Mouse (Mus musculus): Measurements from ENCODE around the gene Tlcd1. TPM values are rescaled to one million over a fixed set of nuclear protein-coding genes. Genes with fewer than 3 reads are reported as not detected.
"Not testable (repeated sequence)": the region's sequence is repeated elsewhere in the genome, so short reads cannot be mapped to it uniquely, and the experiment has no call there.

The Tlcd1 gene
- total RNA-seq (2021): 10 to 100 TPM; 24.4 to 27.7 TPM
- long read RNA-seq, experiment 1, transcript Tlcd1-204 (4 exons, 1,412 nt): major isoform, 20 of 33 reads
- long read RNA-seq, experiment 1, partial matches to known transcripts: 3 of 33 reads
- long read RNA-seq, experiment 1, other reads (novel, unspliced or antisense): 3 of 33 reads
- long read RNA-seq, experiment 2, transcript Tlcd1-204 (4 exons, 1,412 nt): major isoform, 22 of 26 reads
- long read RNA-seq, experiment 2, partial matches to known transcripts: 0 of 26 reads
- long read RNA-seq, experiment 2, other reads (novel, unspliced or antisense): 3 of 26 reads

DNA sequence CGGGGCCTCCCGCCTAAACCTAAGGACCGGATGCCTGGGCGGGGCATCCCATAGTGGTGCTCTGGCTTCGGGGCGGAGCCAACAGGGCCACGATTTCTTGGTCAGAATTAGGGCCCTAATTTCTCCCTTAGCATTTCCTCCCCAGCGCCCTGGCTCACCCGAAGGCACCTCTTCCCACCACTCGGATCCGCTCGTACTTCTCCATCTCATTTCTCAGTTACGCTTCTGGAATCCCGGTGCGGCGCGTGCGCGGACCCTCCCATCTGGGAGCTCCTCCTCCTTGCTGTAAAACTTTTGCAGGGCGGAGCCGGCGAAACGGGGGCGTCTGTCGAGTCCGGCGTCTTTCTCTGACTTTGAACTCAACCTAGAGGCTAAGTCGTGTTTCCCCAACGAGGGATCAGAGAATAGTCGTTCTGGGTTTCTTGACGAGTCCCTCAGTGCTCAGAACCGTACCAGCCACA is at the start of gene Tlcd1, which contains the start of gene Nek8:
Gene Tlcd1, plus strand, starts transcription at position 310 of the 461 bp plus-strand sequence.
Gene Nek8, minus strand, starts transcription at position 274 of the 461 bp plus-strand sequence.
- TF ChIP-seq CTCF (IDR thresholded peaks at IDR 0.05): no peak
- DNase-seq (ENCODE audit: extremely low spot score in 1 of 2, low spot score in 2 of 2): peak; percentile 76 to 77
- Histone ChIP-seq H3K4me3 (peak within 1 kb of the TSS; percentile 58), H3K27ac (peak within 1 kb of the TSS; percentile 2; the same call in 1 of the 2 replicates)
- intact Hi-C loops (cut with DNase I): loop anchor here (2.0 to 5.0 kb wide), 2 partner anchors 18 to 139 kb away; partner anchors contain the start of gene Flot2

GRCm38 (mm10) chr11:78126739-78127138 is 49.8 kb upstream of the Tlcd1 start:
- no peak for TF ChIP-seq CTCF (IDR thresholded peaks at IDR 0.05)
- no peak for DNase-seq (ENCODE audit: extremely low spot score in 1 of 2, low spot score in 2 of 2)
- Histone ChIP-seq H3K4me3 (no peak overlapping the region), H3K27ac (no peak overlapping the region)
- intact Hi-C loops (cut with DNase I): no loop called here

DNA sequence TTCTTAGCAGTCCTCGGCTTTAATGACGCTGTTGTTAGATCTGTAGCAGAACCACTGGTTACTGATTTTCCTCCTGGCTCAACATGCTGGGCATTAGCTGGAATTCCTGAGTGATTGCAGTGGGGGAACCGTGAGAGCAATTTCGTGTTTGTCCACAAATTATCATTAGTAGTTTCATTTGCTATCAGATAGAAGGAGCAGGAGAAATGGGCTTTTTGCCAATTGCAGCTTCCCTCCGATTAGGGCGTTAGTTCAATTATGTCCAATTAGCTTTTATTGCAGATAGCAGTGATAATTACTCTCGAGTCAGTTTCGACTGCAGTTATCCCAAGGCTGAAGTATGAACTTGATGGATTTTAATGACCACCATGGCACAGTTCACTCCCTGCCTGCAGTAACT is 47.1 kb upstream of the Tlcd1 start:
- H3K4me3 ChIP-seq: no peak overlapping the region
- TF ChIP-seq CTCF (IDR thresholded peaks at IDR 0.05): no peak
- no peak for DNase-seq (ENCODE audit: extremely low spot score in 1 of 2, low spot score in 2 of 2)
- intact Hi-C loops (cut with DNase I): no loop called here
- no peak overlapping the region for H3K27ac ChIP-seq

DNA sequence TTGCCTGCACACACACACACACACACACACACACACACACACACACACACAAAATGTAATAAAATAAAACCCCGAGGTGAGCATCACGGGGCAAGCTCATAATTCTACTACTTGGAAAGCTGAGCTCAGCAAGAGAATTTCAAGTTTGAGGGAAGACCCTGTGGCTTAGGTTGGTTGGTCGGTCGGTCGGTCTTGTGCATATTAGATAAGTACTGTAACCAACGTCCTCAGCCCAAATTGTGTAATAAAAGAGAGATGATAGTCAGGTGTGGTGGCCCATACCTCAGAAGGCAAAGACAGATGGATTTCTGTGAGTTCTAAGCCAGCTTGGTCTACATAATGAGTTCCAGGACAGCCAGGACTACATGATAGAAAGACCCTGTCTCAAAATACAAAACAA is 42.6 kb upstream of the Tlcd1 start:
- Histone ChIP-seq H3K4me3 (no peak overlapping the region), H3K27ac (no peak overlapping the region)
- no peak for DNase-seq (ENCODE audit: extremely low spot score in 1 of 2, low spot score in 2 of 2)
- intact Hi-C loops (cut with DNase I): no loop called here
- no peak for TF ChIP-seq CTCF (IDR thresholded peaks at IDR 0.05)

DNA sequence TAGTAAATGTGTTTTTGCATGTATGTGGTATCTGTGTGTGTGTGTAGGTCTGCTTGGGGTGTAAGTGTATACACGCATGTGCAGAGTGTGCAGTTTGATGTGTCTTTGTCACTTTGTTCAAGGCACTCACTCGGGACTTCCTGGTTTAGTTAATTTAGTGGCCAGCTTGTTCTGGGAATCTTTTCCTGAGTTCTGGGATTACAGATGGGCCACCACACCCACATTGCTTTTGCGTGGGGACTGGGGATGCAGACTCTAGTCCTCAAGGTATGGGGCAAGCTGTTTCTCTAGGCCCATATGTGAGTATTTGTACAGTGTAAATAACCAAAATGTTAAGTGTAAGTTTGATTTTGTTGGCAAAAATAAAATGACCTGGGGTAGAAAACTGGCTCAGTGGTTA is 42.2 kb upstream of the Tlcd1 start:
- Histone ChIP-seq H3K4me3 (no peak overlapping the region), H3K27ac (no peak overlapping the region)
- intact Hi-C loops (cut with DNase I): no loop called here
- TF ChIP-seq CTCF (IDR thresholded peaks at IDR 0.05): no peak
- DNase-seq (ENCODE audit: extremely low spot score in 1 of 2, low spot score in 2 of 2): no peak

DNA sequence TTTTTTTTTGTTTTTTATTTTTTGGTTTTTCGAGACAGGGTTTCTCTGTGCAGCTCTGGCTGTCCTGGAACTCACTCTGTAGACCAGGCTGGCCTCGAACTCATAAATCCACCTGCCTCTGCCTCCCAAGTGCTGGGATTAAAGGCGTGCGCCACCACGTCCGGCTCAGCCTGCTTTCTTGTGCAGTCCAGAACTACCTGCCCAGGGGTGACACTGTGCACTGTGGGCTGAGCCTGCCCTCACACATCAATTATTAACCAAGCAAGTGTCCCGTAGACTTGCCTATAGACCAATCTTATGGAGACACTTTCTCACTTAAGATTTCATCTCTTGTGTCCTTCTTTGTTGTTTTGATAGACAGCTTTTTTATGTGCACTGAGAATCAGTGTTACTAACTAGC is 41.2 kb upstream of the Tlcd1 start:
- DNase-seq (ENCODE audit: extremely low spot score in 1 of 2, low spot score in 2 of 2); H3K4me3 ChIP-seq; H3K27ac ChIP-seq; intact Hi-C loops (cut with DNase I): not testable (repeated sequence)

GRCm38 (mm10) chr11:78136132-78136531 is 40.4 kb upstream of the Tlcd1 start:
- intact Hi-C loops (cut with DNase I): no loop called here
- no peak for DNase-seq (ENCODE audit: extremely low spot score in 1 of 2, low spot score in 2 of 2)
- H3K27ac ChIP-seq: no peak overlapping the region
- TF ChIP-seq CTCF (IDR thresholded peaks at IDR 0.05): no peak
- H3K4me3 ChIP-seq: no peak overlapping the region

GRCm38 (mm10) chr11:78137584-78137983 is 38.9 kb upstream of the Tlcd1 start:
- Histone ChIP-seq H3K4me3 (no peak overlapping the region), H3K27ac (no peak overlapping the region)
- TF ChIP-seq CTCF (IDR thresholded peaks at IDR 0.05): no peak
- DNase-seq (ENCODE audit: extremely low spot score in 1 of 2, low spot score in 2 of 2): no peak
- intact Hi-C loops (cut with DNase I): no loop called here

- intact Hi-C loops (cut with DNase I): no loop called here
- no peak for TF ChIP-seq CTCF (IDR thresholded peaks at IDR 0.05)
- Histone ChIP-seq H3K27ac (no peak overlapping the region), H3K4me3 (no peak overlapping the region)
- DNase-seq (ENCODE audit: extremely low spot score in 1 of 2, low spot score in 2 of 2): no peak
Observed at GRCm38 (mm10) chr11:78138023-78138422, 38.5 kb upstream of the Tlcd1 start.

DNA sequence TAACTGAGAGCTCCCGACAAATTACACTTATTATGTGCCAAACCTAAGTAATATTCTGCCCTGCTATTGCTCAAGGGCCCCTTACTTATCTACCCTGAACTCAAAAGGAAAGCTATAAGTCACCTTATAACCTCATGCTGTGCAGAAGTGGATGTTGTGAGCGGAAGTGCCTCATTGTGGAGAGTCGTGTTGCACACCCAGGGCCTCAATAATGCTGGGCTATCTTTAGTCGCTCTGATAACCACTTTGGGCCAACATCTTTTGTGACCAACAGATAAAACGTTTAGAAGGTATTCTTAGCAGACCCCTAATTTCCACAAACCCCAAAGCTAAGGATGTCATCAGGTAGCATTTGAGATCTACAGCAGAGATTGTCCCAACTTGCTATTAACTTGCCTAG is 35.8 kb upstream of the Tlcd1 start:
- DNase-seq (ENCODE audit: extremely low spot score in 1 of 2, low spot score in 2 of 2): no peak
- Histone ChIP-seq H3K27ac (no peak overlapping the region), H3K4me3 (no peak overlapping the region)
- no peak for TF ChIP-seq CTCF (IDR thresholded peaks at IDR 0.05)
- intact Hi-C loops (cut with DNase I): no loop called here

- no peak for TF ChIP-seq CTCF (IDR thresholded peaks at IDR 0.05)
- intact Hi-C loops (cut with DNase I): no loop called here
- H3K4me3 ChIP-seq: no peak overlapping the region
- H3K27ac ChIP-seq: no peak overlapping the region
- no peak for DNase-seq (ENCODE audit: extremely low spot score in 1 of 2, low spot score in 2 of 2)
Observed at GRCm38 (mm10) chr11:78143520-78143919, 33.0 kb upstream of the Tlcd1 start.

DNA sequence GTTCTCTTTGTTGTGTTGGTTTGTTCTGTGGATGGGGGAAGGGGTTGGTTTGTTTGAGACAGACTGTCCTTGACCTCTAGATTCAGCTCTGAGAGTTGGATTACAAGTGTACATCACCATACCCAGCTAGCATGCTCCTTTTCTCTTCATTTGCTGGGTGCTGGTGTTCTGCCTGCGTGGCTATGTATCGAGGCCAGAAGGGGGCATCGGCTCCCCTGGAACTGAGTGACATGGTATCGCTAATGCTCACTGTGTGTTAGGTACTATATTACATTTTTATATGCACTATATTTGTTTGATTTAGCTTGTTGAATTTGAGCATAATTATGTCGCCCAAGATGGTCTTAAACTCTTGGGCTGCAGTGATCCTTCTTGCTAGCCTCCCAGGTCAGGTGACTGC is 30.3 kb upstream of the Tlcd1 start:
- Histone ChIP-seq H3K27ac (no peak overlapping the region), H3K4me3 (no peak overlapping the region)
- no peak for DNase-seq (ENCODE audit: extremely low spot score in 1 of 2, low spot score in 2 of 2)
- TF ChIP-seq CTCF (IDR thresholded peaks at IDR 0.05): peak; percentile 13
- intact Hi-C loops (cut with DNase I): no loop called here
